Mouse (Mus musculus) lung, postnatal 4 days (tissue): Measurements from ENCODE around the gene Rdh5.
A peak's percentile ranks its signal among the peaks of the same experiment; 100 is the strongest.

Source experiments
- DNase-seq, 2 experiments: peaks; one replicate each; pipeline ENCODE4 v3.0.0; 2021

Rdh5 gene

DNA sequence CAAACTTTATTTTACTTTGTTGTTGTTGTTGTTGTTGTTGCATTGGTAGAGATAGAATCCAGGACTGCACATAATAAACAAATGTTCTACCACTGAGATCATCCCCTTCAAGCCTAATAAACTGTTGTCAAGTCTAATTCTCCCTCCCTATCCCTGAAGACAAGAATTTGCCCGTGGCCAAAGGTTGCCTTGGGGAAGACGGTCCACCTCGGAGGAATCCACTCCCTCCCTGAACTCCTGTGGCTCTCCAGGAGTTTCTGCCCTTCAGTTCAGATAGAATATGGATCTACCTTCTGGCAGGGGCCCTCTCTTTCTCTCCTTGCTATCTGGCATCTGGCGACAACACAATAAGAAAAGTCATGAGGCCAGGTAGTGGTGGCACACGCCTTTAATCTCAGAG lies 17.9 kb downstream of the Rdh5 start:
- DNase-seq, result no peak

DNA sequence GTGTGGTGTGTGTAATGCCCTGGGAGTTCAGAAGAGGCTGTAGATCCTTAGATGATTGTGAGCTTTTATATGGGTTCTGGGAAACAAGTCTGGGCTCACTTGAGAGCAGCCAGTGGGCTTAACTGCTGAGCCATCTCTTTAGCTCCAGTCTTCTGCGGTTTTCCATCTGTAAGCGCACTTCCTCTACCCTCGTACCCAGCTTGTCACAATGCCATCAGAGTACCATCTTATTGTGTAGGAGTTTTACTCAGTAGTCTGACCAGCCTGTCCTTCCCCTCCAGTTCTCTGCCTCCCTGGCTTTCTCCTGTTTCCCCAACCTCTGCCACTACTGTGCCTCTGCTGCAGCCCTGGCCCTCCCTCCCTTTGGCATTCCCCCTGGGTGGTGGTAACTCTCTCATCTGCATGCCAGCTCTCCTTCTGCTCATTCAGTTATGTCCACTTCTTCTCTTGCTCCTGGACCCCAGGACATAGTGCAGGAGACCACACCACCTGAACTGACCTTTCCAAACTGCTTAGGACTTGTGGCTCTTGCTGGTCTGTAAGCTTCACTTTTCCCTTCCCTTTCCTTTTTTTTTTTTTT lies 20.2 kb downstream of the Rdh5 start:
- no peak for DNase-seq

DNA sequence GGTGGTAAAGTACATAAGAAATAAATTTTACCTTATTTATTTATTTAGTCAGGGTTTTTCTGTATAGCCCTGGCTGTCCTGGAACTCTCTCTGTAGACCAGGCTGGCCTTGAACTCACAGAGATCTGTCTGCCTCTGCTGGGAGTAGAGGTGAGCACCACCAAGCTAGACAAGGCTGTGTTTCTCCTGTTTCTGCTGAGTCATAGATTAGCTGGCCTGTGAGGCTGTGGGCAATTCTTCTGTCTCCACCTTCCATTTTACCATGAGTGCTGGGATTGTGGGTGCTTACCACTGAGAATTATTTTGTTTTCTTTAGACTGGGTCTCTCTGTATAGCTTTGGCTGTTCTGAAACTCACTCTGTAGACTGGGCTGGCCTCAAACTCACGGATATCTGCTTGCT lies 21.3 kb downstream of the Rdh5 start:
- no peak for DNase-seq

DNA sequence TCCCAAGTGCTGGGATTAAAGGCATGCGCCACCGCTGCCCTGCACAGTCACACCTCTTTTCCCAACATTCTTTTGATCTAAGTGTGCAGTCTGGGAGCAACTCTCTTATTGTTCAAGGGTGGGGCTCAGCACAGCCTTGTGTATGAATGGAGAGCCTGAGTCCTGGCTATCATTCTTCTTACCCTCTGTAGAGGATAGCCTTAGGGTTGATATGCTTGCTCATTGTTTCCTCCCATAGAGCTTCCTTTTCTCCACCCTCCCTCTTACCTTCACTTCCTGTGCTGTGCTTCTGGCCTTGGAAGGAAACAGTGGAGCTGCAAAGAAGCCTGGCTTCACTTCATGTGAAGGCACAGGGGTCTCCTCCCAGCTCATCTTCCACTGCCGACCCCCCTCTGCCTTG lies 22.0 kb downstream of the Rdh5 start, which contains the start of gene Cd63:
Gene Cd63 (plus strand): TSS at position 292 of the 400 bp plus-strand sequence.
- DNase-seq, result no peak

DNA sequence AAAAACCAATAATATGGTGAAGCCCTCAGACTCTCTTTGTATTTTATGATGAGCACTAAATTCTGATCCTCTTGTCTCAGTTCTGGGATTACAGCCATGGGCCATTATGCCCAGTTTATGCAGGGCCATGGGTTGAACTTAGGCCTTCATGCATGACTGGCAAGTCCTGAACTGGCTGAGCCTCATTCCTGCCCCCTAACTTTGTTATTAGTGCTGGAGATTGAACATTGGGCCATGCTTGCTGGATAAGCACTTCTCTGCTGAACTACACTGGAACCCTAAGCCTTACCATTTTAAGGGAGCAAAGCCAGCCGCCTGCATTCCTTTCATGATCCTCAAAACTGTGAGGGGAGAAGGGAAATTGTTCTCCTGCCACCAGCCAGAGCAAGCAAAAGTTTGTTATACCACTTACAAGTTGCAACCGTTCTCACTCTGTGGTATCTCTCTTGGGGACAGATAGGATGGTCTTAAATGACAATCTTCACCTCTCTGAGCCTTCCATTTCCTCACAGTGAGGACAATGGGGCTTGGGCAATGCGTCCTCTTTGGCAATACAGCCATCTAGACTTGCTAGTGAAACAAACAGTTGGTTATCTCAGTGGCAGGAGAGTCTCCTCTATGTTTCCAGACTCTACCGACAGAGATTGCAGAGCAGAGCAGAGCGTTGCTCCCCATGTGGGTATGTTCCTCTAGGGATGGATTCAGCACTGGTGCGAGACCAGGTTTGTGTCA lies 22.8 kb downstream of the Rdh5 start:
- DNase-seq, result no peak

DNA sequence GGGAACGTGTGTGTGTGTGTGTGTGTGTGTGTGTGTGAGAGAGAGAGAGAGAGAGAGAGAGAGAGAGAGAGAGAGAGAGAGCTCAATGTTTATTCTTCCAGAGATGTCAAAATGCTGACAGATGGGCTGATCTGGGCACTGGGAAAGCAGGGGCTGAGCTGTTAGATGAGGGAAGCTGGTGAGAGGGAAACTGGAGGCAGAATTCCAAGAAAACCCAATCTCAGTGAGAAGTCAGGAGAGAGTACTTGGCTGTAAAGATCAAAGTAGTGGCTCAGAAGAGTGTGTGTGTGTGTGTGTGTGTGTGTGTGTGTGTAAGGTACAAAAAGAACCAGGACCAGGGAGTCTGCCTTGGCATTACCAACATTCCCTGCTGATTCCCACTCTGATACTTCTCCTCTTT lies 25.2 kb downstream of the Rdh5 start:
- no peak for DNase-seq

DNA sequence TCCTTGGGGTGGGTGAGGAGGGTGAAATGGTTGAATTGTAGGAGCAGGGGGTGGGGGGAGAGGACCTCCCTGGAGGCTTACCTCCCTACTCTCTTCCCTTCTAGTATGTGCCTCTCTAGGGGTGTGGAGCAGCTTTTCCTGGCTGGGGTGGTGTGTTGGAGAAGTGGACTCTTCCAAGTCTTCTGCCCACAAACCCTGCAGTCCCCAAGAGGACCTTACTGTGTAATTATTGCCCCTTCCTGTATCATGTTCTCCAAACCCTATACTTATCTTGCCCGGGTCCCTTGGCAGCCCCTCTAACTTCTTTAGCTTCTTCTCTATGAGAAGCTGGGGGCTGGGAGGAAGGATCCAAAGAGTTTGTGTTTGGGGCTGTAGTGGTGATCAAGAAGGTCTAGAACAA lies 25.9 kb downstream of the Rdh5 start:
- DNase-seq, result no peak

DNA sequence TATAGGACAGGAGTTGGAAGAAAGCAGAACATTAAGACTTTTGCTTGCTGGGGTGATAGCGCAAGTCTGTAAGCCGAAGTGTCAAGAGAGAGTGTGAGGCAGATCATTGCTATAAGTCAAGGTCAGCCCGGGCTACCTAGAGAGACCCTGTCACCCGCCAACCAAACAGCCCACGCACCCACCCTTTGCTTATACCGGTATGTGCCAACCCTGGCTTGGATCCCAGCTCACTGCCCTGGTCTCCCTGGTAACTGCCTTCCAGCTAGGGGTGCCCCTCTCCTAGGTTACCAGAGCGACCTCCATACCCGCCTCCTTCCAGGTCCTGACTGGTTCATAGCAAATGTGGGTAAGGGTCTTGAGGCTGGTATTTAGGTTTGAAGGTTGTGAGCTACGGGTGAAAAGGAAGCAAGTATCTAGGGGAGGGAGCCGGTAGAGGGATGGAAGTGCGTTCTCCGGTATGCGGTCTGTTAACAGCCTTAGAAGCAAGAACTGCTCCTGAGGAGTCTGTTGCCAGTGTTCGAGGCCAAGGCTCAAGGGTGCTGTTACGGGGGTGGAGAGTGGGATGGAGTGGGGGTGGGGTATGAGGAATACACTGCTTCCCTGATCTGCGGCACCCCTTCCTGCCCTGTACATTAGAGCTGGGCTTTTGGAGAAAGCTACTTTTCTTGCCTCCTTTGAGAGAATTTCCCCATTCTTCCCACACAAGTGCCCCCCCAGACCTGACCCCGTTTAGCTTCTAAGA lies 26.6 kb downstream of the Rdh5 start:
- peak in 1 of 2 experiments; percentile 44 for DNase-seq

DNA sequence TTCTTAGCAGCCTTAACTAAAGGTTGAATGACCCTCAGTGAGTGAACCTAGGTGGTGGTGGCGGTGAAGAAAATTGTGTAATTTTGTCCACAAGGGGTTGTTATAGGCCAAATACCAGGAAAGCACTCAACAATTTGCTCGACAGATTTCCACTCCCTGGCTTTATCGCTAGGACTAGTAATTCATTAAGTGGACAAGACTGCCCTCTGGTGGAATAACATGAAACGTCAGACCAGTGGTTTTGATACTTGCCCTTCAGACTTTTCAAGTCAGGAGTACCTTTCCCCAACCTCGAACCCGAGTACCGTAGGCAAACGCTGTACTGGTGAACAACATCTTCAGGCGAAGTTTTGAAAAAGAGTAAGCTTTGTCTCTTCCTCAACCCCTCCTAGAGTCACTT lies 27.3 kb downstream of the Rdh5 start:
- peak in 1 of 2 experiments; percentile 84 for DNase-seq

DNA sequence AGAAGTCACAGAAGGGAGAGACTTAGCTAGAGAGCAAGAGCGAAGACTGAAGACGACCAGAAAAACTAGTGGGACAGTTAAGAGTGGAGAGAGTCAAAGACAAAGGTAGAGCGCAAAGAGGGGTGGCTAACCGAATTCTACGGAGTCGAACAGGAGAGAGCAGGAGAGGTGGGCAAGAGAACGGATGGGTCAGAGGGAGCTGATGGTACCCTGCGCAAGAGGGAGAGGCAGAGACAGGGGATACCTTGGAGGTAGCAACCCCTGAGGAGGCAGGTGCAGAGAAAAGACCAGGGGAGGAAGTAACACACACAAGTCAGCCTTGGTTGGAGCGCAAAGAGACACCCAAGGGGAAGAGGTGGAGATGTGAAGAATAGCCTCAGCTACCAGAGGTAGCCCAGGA lies 30.4 kb downstream of the Rdh5 start:
- no peak for DNase-seq

DNA sequence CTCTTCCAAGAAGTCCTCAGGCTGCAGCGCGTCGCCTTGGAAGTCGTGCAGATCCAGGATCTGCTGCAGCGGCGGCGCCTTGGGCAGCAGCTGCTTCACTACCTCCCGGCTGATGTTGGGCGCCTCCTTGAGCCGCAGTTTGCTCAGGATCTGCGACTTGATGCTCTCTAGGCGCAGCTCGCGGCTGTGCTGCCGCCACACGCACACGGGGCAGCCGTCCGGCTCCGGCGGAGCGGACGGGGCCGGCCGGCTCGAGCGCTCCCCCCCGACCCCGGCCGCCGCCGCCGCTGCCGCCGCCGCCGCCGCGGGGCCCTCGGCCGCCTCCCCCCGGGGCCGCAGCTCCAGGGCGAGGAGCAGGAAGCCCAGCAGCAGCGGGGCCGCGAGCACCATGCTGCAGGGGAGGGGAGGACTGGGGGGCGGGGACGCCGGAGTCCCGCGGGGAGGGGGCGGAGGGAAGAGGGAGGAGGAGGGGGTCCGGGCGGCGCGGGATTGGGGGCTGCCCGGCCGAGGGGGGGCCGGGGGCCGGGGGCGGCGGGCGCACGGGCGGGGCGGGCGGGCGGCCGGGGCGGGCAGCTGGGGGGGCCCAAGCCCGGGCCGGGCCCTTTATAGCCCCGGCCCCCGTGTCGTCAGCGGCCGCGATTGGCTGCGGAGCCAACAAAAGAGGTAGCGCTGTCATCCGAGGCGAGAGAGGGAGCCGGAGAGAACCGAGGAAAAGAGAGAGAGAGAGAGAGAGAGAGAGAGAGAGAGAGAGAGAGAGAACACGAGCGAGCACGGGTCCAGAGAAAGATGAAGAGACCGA lies 31.2 kb downstream of the Rdh5 start, which contains the start of gene Gdf11:
Gene Gdf11 (minus strand): TSS at position 423 of the 799 bp plus-strand sequence.
- peak; percentile 57 to 76 for DNase-seq

DNA sequence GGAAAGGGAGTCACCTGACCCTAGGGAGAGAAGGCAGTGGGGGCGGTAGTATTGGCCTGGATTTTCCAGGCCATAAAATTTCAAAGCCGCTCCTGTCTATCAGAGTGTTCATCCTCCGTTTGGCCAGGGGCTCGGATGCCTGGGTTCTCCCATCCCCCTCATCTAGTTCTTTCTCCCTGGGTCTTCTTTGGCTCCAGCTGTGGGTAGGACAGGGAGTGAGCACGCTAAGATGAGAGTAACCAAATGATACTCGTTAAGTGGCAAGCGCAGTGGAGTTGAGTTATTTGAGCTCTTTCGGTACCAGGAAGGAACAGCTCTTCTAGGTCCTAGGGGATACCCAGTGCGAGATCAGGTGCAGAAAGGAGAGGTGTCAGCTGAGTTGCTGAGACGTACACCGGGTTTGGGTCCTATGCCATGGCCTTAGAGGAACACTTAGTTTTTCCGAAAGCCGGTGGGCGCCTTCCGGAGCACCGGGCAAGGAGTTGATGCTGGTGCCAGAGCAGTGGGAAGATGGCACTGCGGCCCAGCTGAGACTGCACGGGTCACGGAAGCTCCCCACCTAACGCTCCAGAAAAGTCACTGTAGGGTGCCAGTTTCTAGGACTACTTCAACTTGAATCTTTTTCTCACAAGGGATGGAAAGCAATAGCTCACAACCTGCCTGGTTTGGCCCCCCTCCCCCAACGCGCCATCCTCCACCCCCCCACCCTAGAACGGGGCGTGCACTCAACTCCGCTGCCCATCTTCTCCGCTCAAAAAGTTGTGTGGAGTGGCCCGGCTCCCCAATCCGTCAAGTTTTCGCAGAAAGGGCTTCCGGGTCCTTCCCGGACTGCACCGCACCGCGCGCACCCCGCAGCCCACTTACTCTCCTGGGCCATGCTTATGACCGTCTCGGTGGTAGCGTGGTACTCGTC lies 32.0 kb downstream of the Rdh5 start:
- no peak for DNase-seq

DNA sequence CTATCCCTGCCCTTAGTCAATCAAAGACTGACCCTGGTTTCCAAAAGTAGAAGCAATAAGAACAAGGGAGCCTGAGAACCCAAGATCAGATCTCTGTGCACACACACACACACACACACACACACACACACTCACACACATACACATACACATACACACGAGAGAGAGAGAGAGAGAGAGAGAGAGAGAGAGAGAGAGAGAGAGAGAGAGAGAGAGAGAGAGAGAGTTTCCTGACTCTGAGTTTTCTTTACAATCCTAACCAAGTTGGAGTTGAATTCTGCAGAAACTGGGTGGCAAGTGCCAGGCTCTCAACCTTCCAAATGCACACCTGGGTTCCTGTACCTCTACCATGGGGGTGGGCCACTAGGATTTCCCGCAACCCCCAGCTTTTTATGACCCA lies 32.8 kb downstream of the Rdh5 start:
- no peak for DNase-seq

DNA sequence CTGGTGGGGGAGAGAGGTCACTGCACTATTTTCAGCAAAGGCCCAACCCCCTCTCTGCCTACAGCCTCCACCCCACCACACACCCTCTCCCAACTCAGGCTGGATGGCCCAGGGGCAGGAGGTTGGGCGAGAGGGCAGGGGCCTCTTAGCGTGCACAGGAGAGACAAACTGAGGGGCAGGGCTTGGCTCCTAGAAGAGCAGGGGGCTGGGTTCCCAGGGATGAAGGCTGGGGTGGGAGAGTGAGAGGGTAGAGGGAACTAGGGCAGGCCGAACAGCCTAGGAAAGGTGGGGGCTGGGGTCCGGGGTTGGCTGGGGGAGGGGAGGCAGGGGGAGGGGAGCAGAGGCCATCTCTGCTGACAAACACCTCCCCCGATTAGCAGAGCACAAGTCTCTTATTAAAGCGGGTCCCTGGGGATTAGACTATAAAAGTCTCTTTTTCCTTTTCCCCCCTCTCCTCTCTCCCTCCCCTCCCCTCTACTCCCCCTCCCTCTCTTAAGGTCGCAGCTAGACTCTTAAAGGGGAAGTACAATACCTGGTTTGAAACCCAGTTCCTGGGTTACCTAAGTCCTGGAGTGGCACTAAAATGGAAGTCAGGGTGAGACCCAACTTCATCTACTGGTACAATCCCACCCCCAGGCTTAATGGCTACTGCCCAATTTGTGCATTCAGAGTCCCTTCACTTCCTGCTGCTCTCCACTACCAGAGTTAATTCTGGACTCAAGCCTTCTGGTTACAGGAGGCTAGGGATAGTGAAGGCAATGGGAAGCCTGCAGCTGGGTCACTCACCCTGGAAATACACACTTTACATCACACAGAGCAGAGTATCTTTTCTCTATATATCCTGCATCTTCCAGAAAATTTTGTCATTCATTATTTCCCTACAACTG lies 33.5 kb downstream of the Rdh5 start:
- no peak for DNase-seq

DNA sequence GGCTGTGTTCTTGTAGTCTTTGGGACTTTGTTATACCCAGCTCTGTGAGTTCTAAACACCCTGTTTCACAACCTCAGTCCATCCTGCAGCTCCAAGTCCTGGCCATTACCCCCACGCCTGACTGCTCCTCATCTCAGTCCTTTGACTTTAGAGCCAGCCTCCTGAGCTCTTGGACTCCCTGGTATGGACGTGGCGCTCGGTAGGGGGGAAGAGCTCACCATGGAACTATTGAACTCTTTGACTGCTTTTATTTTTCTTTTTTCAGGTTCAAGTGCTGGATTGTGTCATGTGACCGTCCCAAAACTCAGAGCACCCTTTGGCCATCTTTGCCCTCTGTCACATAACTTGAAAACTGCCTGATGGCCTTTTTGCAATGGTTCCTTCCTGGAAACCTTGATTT lies 40.6 kb downstream of the Rdh5 start:
- DNase-seq, result no peak

DNA sequence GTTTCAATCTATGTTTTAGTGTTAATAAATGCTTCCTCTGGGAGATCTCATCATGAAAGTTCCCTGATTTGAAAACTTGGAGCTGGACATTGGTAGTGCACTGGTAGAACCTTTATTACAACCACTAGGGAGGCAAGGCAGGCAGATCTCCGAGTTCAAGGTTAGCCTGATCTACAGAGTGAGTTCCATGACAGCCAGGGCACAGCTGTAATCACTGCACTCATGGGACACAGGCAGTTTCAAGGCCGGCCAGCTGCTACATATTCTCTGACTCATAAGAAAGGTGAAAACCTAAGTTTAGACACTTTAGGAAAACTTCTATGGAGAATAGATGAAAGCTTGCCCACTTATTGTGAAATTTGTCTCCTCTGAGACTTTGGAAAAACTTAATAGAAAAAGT lies 43.9 kb downstream of the Rdh5 start:
- no peak for DNase-seq

DNA sequence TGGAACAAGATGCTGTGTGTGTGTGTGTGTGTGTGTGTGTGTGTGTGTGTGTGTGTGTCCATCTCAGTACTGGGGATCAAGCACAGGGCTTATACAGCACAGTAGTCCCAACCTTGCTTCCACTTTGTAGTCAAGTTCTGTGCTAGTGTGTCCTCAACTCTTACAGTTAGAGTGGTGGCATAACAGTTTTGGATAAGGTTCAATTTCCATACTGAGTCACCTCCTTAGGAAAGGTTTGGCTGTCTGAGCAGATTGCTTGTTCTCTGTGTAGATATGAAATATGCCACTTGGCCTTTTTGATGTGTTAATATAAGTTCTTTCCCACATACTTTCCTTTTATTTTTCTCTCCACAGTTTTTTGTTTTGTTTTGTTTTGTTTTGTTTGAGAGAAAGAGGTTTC lies 44.4 kb downstream of the Rdh5 start:
- no peak for DNase-seq

DNA sequence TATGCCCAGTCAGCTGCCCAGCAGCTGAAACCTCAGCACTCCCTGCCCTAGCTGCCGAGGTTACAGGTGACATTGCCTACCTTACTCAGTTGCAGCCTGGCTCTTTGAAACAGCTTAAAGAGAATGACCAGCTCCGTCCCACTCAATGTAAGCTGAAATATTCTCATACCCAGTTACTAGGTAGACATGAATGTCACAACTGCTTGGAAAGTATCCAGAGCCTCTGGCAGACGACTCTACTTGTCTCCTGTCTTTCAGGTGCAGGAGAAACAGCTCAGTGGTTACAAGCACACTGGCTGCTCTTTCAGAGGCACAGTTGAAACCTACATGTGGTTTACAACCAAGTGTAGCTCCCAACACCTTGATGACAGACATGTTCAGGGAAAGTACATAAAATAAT lies 52.3 kb downstream of the Rdh5 start:
- no peak for DNase-seq

DNA sequence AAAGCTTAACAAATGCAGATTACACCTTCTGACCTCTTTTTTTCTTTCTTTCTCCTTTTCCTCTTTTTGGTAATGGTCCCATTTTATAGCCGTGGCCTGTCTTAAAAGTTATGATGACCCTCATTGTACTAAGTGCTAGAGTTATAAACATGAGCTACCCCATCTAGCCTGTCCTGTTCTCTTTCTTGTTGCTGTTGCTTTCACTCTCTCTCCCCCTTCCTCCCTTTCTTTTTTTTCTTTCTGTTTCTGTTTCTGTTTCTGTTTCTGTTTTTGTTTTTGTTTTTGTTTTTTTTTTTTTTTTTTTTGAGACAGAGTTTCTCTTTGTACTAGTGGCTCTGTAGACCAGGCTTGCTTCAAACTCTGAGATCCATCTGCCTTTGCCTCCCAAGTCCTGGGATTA lies 56.2 kb downstream of the Rdh5 start:
- DNase-seq, result no peak

DNA sequence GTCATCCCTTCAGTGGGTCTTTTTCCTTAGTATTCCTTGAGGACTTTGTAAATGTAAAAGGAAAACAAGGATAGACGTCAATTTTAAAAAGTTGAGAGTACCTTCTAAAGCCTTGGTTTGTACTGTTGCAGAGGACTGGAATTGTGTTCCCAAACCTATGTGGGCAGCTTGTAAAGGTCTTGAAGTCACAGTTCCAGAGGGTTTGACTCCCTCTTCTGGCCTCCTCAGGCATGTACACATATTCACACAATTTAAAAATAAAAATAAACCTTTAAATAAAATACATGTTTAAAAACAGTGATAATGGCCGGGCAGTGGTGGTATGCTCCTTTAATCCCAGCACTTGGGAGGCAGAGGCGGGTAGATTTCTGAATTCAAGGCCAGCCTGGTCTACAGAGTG lies 56.6 kb downstream of the Rdh5 start:
- DNase-seq, result no peak
